Mouse (Mus musculus) liver, embryonic 15.5 days (tissue): Measurements from ENCODE around the gene Antxr1. TPM values are rescaled to one million over a fixed set of nuclear protein-coding genes. Genes with fewer than 3 reads are reported as not detected.

Source experiments
- ATAC-seq: fragments of 200-750 bp; cut with Nextera tagmentation; 2 replicates; pipeline ENCODE4 v1.8.0; 2017; ENCODE audit warnings: moderate number of reproducible peaks, mild to moderate bottlenecking, moderate library complexity; ENCODE audit not compliant: insufficient read depth
- H3K27ac ChIP-seq: fragments of 300-500 bp; sonication (generic); replicated peaks from 2 replicates; pipeline ENCODE4 v1.5.1; 2015; ENCODE audit warnings: mild to moderate bottlenecking, inconsistent platforms
- H3K27me3 ChIP-seq: fragments of 300-500 bp; sonication (generic); 2 replicates; pipeline ENCODE4 v1.6.1; 2015; ENCODE audit warnings: mild to moderate bottlenecking, inconsistent platforms
- H3K36me3 ChIP-seq: fragments of 300-500 bp; sonication (generic); replicated peaks from 2 replicates; pipeline ENCODE4 v1.6.1; 2015; ENCODE audit warnings: moderate library complexity, mild to moderate bottlenecking, inconsistent platforms
- H3K4me1 ChIP-seq: fragments of 300-500 bp; sonication (generic); replicated peaks from 2 replicates; pipeline ENCODE4 v1.6.1; 2015; ENCODE audit warnings: inconsistent platforms
- H3K4me2 ChIP-seq: fragments of 300-500 bp; sonication (generic); 2 replicates; pipeline ENCODE4 v1.6.1; 2015; ENCODE audit warnings: moderate library complexity, mild to moderate bottlenecking, inconsistent platforms
- H3K4me3 ChIP-seq: fragments of 300-500 bp; sonication (generic); replicated peaks from 2 replicates; pipeline ENCODE4 v1.5.1; 2015; ENCODE audit warnings: mild to moderate bottlenecking, inconsistent platforms
- H3K9ac ChIP-seq: fragments of 300-500 bp; sonication (generic); 2 replicates; pipeline ENCODE4 v1.6.1; 2015; ENCODE audit warnings: moderate library complexity, mild to moderate bottlenecking, inconsistent platforms
- H3K9me3 ChIP-seq: fragments of 300-500 bp; sonication (generic); replicated peaks from 2 replicates; pipeline ENCODE4 v1.6.1; 2016; ENCODE audit warnings: inconsistent platforms
- WGBS: fragments of 180-500 bp; shearing (Covaris S2); methylation state at CpG from one replicate; pipeline ENCODE4 v1.1.7; 2015; ENCODE audit warnings: mixed read lengths; ENCODE audit not compliant: insufficient replicate concordance; 5-methylcytosine and 5-hydroxymethylcytosine counted together
- polyA plus RNA-seq: library from polyadenylated mRNA; unstranded; fragments of >200 nt; fragmentation: Nextera tagmentation; extraction: Ambion mirVana; gene quantifications from 2 replicates; pipeline ENCODE4 v1.2.1, GENCODE M21; 2015

Gene Antxr1
- polyA plus RNA-seq, 1 experiment from 2014 or later: 0.47 TPM

DNA sequence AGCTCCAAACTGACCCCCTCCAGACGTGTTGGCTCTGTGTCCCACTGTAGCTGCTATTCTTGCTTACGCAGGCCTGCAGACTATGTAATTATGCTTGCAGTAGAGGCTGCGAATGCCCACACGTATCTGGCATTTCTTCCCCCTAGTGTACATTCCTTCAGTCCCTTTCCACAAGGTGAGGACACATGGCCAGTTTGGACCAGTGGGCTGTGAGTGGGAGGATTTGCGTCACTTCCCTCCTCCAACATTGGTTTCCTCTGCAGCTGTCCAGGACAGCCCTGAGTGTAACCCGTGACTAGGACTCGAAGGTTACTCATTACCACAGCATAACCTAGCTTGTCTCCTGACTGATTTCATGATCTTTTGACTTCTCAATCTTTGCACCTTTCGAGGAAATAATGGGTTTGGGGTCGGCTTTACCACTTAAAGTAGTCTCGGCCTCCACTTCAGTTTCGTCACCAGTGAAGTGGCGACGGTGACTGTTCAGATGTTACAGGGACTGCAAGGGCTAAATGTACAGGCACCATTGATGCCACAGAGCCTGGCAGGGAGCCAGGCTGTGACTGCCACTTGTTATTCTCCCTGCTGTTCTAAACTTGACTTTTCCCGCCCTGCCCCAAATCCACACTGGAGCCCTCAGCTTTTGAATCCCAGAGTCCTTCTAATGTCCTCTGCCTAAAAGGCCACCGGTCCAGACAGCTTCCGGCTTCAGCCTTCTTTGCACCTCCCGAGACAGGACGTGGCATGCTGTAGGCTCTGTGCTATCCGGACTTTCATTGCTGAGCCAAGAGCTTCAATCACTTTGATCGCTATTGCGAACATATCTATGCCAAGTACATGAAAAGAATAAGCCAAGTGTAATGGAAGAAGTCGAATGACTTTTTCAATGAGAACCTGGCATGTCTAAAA is 7.1 kb downstream of the Antxr1 start:
- no peaks in the 10 kb centered on the region for H3K4me1 ChIP-seq
- no peaks in the 10 kb centered on the region for H3K9me3 ChIP-seq
- H3K27ac ChIP-seq: no peak overlapping the region
- H3K36me3 ChIP-seq: no peaks in the 10 kb centered on the region
- WGBS: 63% methylated on average over 22 of the region's 22 CpGs
- H3K4me2 ChIP-seq: no peak overlapping the region
- H3K27me3 ChIP-seq: peaks cover 9% of the 10 kb centered on the region
- no peak for ATAC-seq
- no peak overlapping the region for H3K9ac ChIP-seq
- H3K4me3 ChIP-seq: no peak overlapping the region

DNA sequence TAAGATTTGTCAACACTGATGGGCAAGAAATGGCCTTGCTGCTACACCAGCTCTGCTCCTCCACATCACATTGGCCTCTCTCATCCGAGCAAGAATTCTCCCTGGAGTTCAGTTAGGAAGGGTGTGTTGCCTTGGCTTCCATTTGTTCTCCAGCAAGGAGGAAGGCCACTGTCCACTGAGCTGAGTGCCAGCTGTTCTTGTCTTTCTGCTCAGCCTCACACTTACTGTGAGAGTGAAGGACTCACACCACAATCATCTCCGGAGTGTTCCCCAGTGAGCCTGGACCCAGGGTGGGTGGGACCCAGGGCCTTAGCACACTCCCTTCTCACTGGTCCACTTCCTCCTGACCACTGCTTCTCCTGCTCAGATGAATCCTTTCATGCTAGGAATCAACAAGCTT is 8.7 kb downstream of the Antxr1 start:
- Histone ChIP-seq H3K4me1 (no peaks in the 10 kb centered on the region), H3K4me3 (no peak overlapping the region), H3K36me3 (no peaks in the 10 kb centered on the region), H3K9ac (no peak overlapping the region), H3K27ac (no peak overlapping the region), H3K4me2 (no peak overlapping the region), H3K27me3 (0 out of 2 replicates have a peak, but pooled peaks cover 4% of the 10 kb centered on the region), H3K9me3 (no peaks in the 10 kb centered on the region)
- WGBS: 60% methylated on average over 2 of the region's 2 CpGs
- ATAC-seq: no peak

DNA sequence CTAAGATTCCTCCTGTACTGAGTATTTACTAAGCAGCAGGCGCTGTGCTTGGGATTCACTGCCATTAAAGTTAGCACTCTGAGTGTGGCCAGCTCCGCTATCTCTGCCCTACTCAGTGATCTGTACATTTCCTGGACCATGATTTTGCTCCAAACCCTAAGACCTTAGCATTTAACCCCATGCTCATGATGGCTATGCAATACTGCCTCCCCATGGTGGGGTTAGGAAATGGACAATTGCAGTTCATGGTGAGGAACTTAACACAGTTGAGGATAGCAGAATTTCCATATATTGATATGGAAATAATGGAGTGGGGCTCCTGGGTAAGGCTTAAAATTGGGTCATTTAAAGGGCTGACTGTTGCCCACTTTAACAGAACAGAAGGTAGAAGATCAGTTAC is 12.2 kb downstream of the Antxr1 start:
- no peak overlapping the region for H3K9ac ChIP-seq
- ATAC-seq: no peak
- H3K4me1 ChIP-seq: no peaks in the 10 kb centered on the region
- no peaks in the 10 kb centered on the region for H3K9me3 ChIP-seq
- H3K4me2 ChIP-seq: no peak overlapping the region
- H3K36me3 ChIP-seq: no peaks in the 10 kb centered on the region
- H3K27ac ChIP-seq: no peak overlapping the region
- WGBS: 46% methylated on average over 2 of the region's 2 CpGs
- H3K4me3 ChIP-seq: no peak overlapping the region
- H3K27me3 ChIP-seq: 0 out of 2 replicates have a peak, but pooled peaks cover 4% of the 10 kb centered on the region

DNA sequence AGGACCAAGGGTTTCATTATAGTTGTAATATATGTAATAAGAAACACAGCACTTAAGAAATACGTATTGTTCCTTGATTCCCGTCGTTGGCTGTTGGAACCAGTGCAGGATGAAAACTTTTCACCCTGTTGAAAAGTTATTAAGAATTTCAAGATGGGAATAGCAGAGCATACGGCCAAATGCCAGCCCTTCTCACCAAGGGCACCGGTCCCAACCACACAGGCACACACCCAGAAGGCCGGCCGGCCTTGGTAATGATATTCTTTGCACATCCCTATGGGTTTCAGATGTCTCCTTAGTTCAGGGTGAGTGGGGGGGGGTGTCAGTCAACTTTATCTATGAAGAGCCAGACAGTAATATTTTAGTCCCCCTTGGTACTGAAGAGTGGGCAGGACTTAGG is 17.0 kb downstream of the Antxr1 start:
- no peak for ATAC-seq
- 66% methylated on average over 7 of the region's 7 CpGs for WGBS
- H3K4me2 ChIP-seq: no peak overlapping the region
- no peaks in the 10 kb centered on the region for H3K36me3 ChIP-seq
- H3K9ac ChIP-seq: no peak overlapping the region
- H3K4me1 ChIP-seq: no peaks in the 10 kb centered on the region
- 0 out of 2 replicates have a peak, but pooled peaks cover 4% of the 10 kb centered on the region for H3K27me3 ChIP-seq
- H3K9me3 ChIP-seq: no peaks in the 10 kb centered on the region
- H3K4me3 ChIP-seq: no peak overlapping the region
- H3K27ac ChIP-seq: no peak overlapping the region

DNA sequence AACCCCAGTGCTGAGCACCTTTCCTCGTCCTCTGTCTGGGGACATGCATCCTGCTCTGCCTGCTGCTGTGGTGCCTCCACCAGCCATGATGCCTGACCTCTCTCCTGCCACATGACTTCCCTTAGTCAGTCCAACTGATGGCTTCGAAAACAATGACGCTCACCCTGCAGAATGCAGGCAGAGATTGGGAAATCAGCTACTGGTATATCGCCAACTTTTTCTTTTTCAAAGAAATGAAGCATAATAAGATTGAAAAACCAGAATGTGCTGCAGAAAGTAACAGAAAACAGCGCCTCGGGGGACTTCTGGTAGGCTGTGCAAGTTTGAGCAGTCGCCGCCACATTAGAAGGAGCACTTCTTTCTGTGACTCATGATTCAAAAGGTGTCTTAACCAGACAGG is 18.7 kb downstream of the Antxr1 start:
- 73% methylated on average over 8 of the region's 8 CpGs for WGBS
- H3K4me2 ChIP-seq: no peak overlapping the region

DNA sequence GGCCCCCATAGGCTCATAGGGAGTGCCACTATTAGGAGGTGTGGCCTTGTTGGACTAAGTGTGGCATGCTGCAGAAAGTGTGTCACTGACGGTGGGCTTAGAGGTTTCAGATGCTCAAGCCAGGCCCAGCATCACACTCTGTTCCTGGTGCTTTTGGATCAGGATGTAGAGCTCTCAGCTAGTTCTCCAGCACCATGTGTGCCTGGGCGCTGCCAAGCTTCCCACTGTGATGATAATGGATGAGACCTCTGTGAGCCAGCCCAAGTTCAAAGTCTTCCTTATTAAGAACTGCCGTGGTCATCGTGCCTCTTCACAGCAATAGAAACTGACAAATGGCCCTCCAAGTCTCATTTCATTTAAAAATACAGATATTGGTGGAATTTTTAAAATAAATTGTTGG is 22.9 kb downstream of the Antxr1 start:
- Histone ChIP-seq H3K27ac (no peak overlapping the region), H3K36me3 (no peaks in the 10 kb centered on the region)
- 56% methylated on average over 4 of the region's 4 CpGs for WGBS

More for the DNA sequence above, 18.7 kb downstream of the Antxr1 start:
- ATAC-seq: no peak
- Histone ChIP-seq H3K27ac (no peak overlapping the region), H3K4me3 (no peak overlapping the region), H3K27me3 (no peaks in the 10 kb centered on the region), H3K9me3 (no peaks in the 10 kb centered on the region), H3K36me3 (no peaks in the 10 kb centered on the region), H3K9ac (no peak overlapping the region), H3K4me1 (no peaks in the 10 kb centered on the region)

DNA sequence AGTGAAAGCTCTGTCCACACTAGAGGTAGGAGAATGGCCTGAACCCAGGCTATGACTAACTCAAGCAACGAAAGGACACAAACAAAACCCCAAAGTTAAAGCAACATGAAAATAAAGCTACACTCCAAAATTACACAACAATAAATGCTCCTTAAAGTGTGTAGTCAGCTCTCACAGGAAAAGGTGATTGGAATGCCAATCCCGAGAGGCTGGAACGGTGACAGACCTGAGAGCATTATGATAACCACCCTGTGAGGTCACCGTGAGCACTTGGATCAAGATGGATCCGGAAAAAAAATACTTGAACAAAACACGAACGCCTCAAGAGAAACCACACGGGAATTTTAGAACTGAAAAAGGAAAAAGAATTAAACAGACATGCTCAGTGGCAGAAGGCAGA is 31.1 kb downstream of the Antxr1 start:
- H3K4me1 ChIP-seq: no peaks in the 10 kb centered on the region
- no peaks in the 10 kb centered on the region for H3K27me3 ChIP-seq
- no peak for ATAC-seq
- H3K36me3 ChIP-seq: no peaks in the 10 kb centered on the region
- H3K4me2 ChIP-seq: no peak overlapping the region
- WGBS: 61% methylated on average over 8 of the region's 8 CpGs
- H3K4me3 ChIP-seq: no peak overlapping the region
- no peak overlapping the region for H3K9ac ChIP-seq
- H3K27ac ChIP-seq: no peak overlapping the region
- H3K9me3 ChIP-seq: no peaks in the 10 kb centered on the region

More for the DNA sequence above, 22.9 kb downstream of the Antxr1 start:
- no peak overlapping the region for H3K4me2 ChIP-seq
- no peaks in the 10 kb centered on the region for H3K9me3 ChIP-seq
- no peaks in the 10 kb centered on the region for H3K27me3 ChIP-seq
- H3K4me1 ChIP-seq: no peaks in the 10 kb centered on the region
- no peak for ATAC-seq
- no peak overlapping the region for H3K4me3 ChIP-seq
- H3K9ac ChIP-seq: no peak overlapping the region

DNA sequence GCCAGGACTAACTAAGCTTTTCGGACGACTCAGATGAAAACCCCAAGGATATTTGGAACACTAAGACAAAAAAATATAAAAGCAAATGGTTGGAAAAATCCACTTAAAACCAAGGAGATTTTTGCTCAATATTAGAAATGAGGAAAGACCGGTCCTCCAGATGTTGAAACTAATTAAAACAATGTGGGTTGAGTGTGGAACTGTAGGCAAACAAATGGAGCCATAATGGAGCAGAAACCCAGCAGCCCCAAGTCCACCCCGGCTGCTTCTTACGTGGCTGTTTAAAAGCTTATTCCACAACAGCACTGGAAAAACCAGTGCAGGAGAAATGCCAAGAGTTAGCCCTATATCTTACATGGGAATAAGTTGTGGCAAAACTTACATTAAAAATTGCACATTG is 32.9 kb downstream of the Antxr1 start:
- no peak for ATAC-seq
- no peaks in the 10 kb centered on the region for H3K9me3 ChIP-seq
- no peak overlapping the region for H3K9ac ChIP-seq
- H3K4me1 ChIP-seq: no peaks in the 10 kb centered on the region; the same call in 1 of the 2 replicates
- 70% methylated on average over 5 of the region's 5 CpGs for WGBS
- no peaks in the 10 kb centered on the region for H3K36me3 ChIP-seq
- no peak overlapping the region for H3K27ac ChIP-seq
- H3K27me3 ChIP-seq: no peaks in the 10 kb centered on the region
- H3K4me2 ChIP-seq: no peak overlapping the region
- no peak overlapping the region for H3K4me3 ChIP-seq

DNA sequence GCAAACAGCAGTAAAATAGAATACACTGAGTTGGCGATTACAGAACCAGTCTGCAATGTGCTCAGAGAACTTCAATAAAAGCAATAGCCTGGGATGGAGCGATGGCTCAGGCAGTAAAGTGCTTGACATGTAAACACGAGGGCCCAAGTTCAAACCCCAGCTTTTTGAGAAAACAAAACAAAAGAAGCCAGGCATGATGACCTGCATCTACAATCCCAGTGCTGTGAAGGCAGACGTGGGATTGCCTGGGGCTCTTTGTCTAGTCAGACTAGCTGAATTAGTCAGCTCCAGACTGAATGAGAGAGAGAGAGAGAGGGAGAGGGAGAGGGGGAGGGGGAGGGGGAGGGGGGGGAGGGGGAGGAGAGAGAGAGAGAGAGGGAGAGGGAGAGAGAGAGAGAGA is 33.6 kb downstream of the Antxr1 start:
- 52% methylated on average over 4 of the region's 4 CpGs for WGBS
- ATAC-seq: no peak
- Histone ChIP-seq H3K9ac (no peak overlapping the region), H3K27ac (no peak overlapping the region), H3K27me3 (no peaks in the 10 kb centered on the region), H3K4me3 (no peak overlapping the region), H3K4me1 (no peaks in the 10 kb centered on the region; the same call in 1 of the 2 replicates), H3K4me2 (no peak overlapping the region), H3K36me3 (no peaks in the 10 kb centered on the region), H3K9me3 (no peaks in the 10 kb centered on the region)

DNA sequence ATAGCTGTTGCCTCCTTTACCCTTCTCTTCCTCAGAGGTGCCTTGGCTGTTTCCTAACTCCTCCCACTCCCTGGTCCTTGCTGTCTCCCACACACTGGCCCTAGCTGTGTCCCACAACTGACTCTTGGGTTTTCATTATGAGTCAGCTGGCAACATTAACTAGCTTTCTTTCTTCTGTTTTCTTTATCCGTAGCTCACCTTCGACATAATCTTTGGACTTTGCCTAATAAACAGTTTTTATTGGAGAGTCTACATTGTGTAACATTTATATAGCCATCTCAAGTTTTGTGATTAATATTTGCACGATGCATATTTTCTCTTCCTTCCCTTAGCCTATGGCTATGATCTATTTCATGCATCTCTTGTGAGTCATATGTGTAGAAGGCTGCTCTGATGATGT is 40.7 kb downstream of the Antxr1 start:
- no peak overlapping the region for H3K27ac ChIP-seq
- no peak for ATAC-seq
- no peaks in the 10 kb centered on the region for H3K36me3 ChIP-seq

DNA sequence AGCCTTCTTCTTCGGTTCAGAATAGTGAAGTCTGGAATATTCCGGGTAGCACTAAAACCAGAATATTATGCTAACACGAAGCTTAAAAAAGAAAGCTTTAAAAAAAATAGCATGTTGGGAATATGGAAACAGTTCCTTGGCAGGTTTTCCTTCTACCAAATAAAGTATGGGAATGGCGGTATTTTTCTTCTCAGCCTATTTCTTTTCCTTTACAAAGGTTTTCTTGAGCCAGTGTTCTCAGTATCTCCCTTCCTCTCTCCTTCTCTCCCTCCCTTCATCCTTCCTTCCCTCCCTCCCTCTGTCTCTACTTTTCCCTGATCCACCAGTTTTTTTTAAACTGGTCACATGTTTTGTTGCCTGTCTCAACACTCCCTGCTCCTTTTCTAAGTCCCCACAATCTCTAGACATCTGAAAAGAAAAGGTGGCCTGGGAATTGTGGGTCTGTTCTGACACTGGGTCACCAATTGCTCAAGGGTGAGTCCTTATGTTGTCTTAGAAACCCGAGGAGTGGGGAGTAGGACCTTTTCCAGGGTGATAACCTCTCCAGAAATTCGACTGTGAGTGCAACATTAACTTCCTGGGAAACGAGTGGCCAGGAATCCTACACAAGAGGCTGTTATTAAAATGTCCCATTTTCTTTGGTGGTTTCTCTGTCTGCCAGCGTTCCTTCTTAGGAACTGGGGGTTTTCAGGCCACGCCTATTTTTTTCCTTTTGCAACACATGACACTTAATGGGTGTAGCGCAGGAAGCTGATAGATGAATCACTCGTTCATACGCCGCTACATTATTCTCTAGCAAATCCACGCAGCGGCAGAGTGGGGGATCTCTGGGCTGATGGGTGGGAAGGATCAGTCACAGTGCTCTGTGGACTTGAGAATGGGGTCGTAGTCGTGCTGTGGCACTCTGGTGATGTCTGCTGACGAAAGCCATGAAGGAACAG is 42.4 kb downstream of the Antxr1 start:
- Histone ChIP-seq H3K9me3 (no peaks in the 10 kb centered on the region), H3K27me3 (no peaks in the 10 kb centered on the region; the same call in 1 of the 2 replicates), H3K27ac (no peak overlapping the region), H3K4me3 (no peak overlapping the region), H3K4me1 (no peaks in the 10 kb centered on the region; the same call in 1 of the 2 replicates), H3K4me2 (no peak overlapping the region), H3K36me3 (no peaks in the 10 kb centered on the region), H3K9ac (no peak overlapping the region)
- ATAC-seq: no peak
- 65% methylated on average over 18 of the region's 18 CpGs for WGBS

More for the DNA sequence above, 40.7 kb downstream of the Antxr1 start:
- H3K4me2 ChIP-seq: no peak overlapping the region
- 66% methylated on average over 3 of the region's 3 CpGs for WGBS
- H3K27me3 ChIP-seq: no peaks in the 10 kb centered on the region; the same call in 1 of the 2 replicates
- no peaks in the 10 kb centered on the region for H3K9me3 ChIP-seq
- no peaks in the 10 kb centered on the region; the same call in 1 of the 2 replicates for H3K4me1 ChIP-seq
- H3K9ac ChIP-seq: no peak overlapping the region
- H3K4me3 ChIP-seq: no peak overlapping the region
